In the genomic region with DNA sequence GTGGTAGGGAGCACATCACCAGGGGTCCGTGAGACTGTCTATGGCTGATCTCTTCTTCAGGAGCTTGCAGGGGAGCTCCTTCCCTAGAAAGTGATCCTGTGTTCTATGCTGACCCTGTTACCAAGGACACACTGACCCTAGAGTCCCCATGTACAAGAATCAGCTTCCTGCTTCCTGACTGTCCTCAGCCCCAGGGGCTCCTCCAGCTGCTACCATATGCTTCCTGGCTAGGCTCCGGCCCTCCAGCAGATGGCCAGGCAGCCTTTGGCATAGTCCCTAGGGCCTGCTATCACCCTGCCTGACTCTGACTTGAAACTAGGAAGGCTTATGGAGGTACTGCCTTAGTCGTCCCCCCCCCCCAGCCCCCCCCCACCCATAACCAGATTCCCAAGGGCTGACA, we compare ENCODE assay signal across 10 mouse cellular contexts. TPM values are rescaled to one million over a fixed set of nuclear protein-coding genes. Genes with fewer than 3 reads are reported as not detected.
A peak's percentile ranks its signal among the peaks of the same experiment; 100 is the strongest.
DNase-seq lines count a peak whose midpoint lies in the region; ATAC-seq lines count a peak whose summit lies in the region.
"Had no signal": no experiment of that assay in that cellular context is flagged by ENCODE, and none has a peak within 500 bp of the region (broad histone marks: within the 10 kb centered on the region; RNA-seq: fewer than 3 reads in every experiment).

No protein-coding gene starts in this region.

- no peak for ATAC-seq in granulocyte monocyte progenitor cell, adult 5-6 weeks (replicated peaks; ENCODE audit: poor library complexity, severe bottlenecking)
- ATAC-seq: activated CD4-positive, CD25-positive, alpha-beta regulatory T cell, adult 4 months; forebrain, embryonic 14.5 days had no signal

- intact Hi-C loops in heart, postnatal 14 days (cut with DNase I), result no loop called here

- peak; percentile 55 for DNase-seq in cerebellum, adult 11-12 months
- no peak for DNase-seq in cerebellum, adult 8-10 months
- DNase-seq in adrenal gland, postnatal 36 days, result peak; percentile 27 to 40
- DNase-seq in heart, postnatal 14 days, result peak; percentile 47 to 77
- peak; percentile 40 to 66 for DNase-seq in kidney, postnatal 4 days
- no peak for DNase-seq in ovary, postnatal 36 days (ENCODE audit: low spot score)
- DNase-seq in gastrocnemius, postnatal 10 days, result no peak

RNA-seq across cellular contexts. Expression of a gene that starts 24.0 kb away (rescaled TPM):
- total RNA-seq in adrenal gland, postnatal 36 days (2021), result 1 to 10 TPM in 1 of 2 experiments, under 1 TPM in 1; 0.36 to 1.1 TPM
- total RNA-seq in heart, postnatal 14 days (2021), result 10 to 100 TPM; 47.0 to 54.0 TPM
- under 1 TPM in 1 of 2 experiments, not detected in 1; 0.09 TPM for total RNA-seq in gastrocnemius, postnatal 10 days (2021)
- not detected in 2 replicates for total RNA-seq in granulocyte monocyte progenitor cell, adult 5-6 weeks (2014; fragmentation: Nextera tagmentation)
- 0.15 and 0.26 TPM in 2 replicates for total RNA-seq in granulocyte monocyte progenitor cell, adult 5-6 weeks (2017)

RNA-seq across cellular contexts. Expression of a gene that starts 52.1 kb away (rescaled TPM):
- total RNA-seq in adrenal gland, postnatal 36 days (2021), result not detected
- total RNA-seq in heart, postnatal 14 days (2021), result not detected
- not detected for total RNA-seq in gastrocnemius, postnatal 10 days (2021)
- total RNA-seq in granulocyte monocyte progenitor cell, adult 5-6 weeks (2014; fragmentation: Nextera tagmentation), result not detected in 2 replicates
- total RNA-seq in granulocyte monocyte progenitor cell, adult 5-6 weeks (2017), result not detected in 2 replicates

Comparison
In these comparisons a context has a peak if more than half of its experiments do, and no peak if none do; other contexts are left out.
1. DNase-seq: peak in cerebellum, adult 11-12 months (single experiment), adrenal gland, postnatal 36 days (2 of 2), heart, postnatal 14 days (2 of 2) and kidney, postnatal 4 days (2 of 2); none in cerebellum, adult 8-10 months (single experiment), ovary, postnatal 36 days (single experiment) and gastrocnemius, postnatal 10 days (single experiment).
2. RNA of a gene that starts 24.0 kb away (total RNA-seq): 47.0 to 54.0 TPM in heart, postnatal 14 days; 0.36 to 1.1 TPM in adrenal gland, postnatal 36 days, 0.15 to 0.26 TPM in granulocyte monocyte progenitor cell, adult 5-6 weeks and 0.09 TPM in gastrocnemius, postnatal 10 days; every median in the first group is over 10 times any median in the second.